Mouse (Mus musculus) E14TG2a.4 (cell line): ENCODE data around the gene Ckap2l.

Experiments
- H3K27me3 ChIP-seq: 2 replicates; pipeline ENCODE4 v1.6.1; 2014; ENCODE audit warnings: low read length, control low read depth; ENCODE audit not compliant: insufficient read depth
- H3K36me3 ChIP-seq: 2 replicates; pipeline ENCODE4 v1.6.1; 2014; ENCODE audit warnings: low read length, control low read depth; ENCODE audit not compliant: insufficient read depth
- H3K4me1 ChIP-seq: replicated peaks from 2 replicates; pipeline ENCODE4 v1.6.1; 2014; ENCODE audit warnings: low read depth, low read length, control low read depth
- H3K4me3 ChIP-seq: replicated peaks from 2 replicates; pipeline ENCODE4 v1.5.1; 2014; ENCODE audit warnings: mild to moderate bottlenecking, low read length
- H3K9me3 ChIP-seq: 2 replicates; pipeline ENCODE4 v1.6.1; 2014; ENCODE audit warnings: low read length, control low read depth
- CTCF ChIP-seq: conservative IDR thresholded peaks from 2 replicates; pipeline ENCODE4 v1.5.1; 2014; ENCODE audit warnings: low read length
- NANOG ChIP-seq: IDR thresholded peaks from 2 replicates; pipeline ENCODE4 v1.6.1; 2014; ENCODE audit warnings: borderline replicate concordance, low read length, mixed read lengths
- POU5F1 ChIP-seq: IDR thresholded peaks from 2 replicates; pipeline ENCODE4 v1.6.1; 2014; ENCODE audit warnings: low read length, borderline replicate concordance

The Ckap2l gene

DNA sequence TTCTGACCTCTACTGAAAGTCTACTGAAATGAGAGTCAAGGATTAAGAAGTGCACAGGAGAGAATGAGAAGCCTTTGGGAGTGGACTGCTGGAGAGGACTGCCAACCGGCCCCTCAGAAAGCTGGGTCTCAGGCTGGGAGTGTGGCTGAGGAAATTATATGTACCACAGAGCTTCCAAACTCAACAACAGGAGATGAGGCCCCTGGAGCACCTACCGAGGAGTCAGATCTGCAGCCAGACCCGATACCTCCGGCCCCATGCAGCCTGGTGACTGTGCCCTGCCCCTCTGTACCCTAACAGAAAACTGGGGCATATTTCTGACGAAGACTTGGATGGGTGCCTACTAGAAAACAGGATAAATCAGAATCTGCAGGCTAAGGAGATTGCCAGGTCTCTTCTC is 23.2 kb downstream of the Ckap2l start:
- H3K4me3 ChIP-seq, result no peak overlapping the region
- TF ChIP-seq NANOG (no peak), POU5F1 (no peak), CTCF (no peak)
- H3K36me3 ChIP-seq, result peaks cover 81% of the 10 kb centered on the region
- no peaks in the 10 kb centered on the region for H3K27me3 ChIP-seq
- H3K9me3 ChIP-seq, result no peaks in the 10 kb centered on the region
- H3K4me1 ChIP-seq, result 0 out of 2 replicates have a peak, but pooled peaks cover 3% of the 10 kb centered on the region

- 0 out of 2 replicates have a peak, but pooled peaks cover 3% of the 10 kb centered on the region for H3K4me1 ChIP-seq
- H3K9me3 ChIP-seq, result no peaks in the 10 kb centered on the region; the same call in 1 of the 2 replicates
- peaks cover 82% of the 10 kb centered on the region for H3K36me3 ChIP-seq
- TF ChIP-seq NANOG (no peak), POU5F1 (no peak), CTCF (no peak)
- no peaks in the 10 kb centered on the region for H3K27me3 ChIP-seq
- no peak overlapping the region for H3K4me3 ChIP-seq
These were observed 26.4 kb downstream of the Ckap2l start for GRCm38 (mm10) chr2:129270621-129271020.

DNA sequence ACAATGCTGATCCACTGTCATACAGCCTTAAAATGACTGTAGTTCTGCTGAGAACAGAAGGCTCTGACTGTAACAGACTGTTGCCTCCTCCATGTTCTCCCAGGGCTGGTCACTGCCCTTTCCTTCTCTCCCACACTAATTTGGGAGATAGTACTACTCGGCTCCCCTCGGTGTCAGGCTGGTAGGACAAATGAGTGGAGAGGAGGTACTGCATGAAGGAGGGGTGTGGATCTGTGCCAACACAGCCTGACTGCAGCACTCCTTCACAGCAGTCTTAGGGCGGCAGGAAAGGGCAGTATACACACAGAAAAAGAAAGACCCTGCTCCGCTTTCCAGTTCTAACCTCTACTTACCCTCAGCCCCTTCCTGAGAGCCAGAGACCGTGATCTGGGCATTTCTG is 27.0 kb downstream of the Ckap2l start:
- Histone ChIP-seq H3K4me3 (no peak overlapping the region), H3K9me3 (no peaks in the 10 kb centered on the region; the same call in 1 of the 2 replicates), H3K36me3 (peaks cover 76% of the 10 kb centered on the region), H3K27me3 (no peaks in the 10 kb centered on the region), H3K4me1 (0 out of 2 replicates have a peak, but pooled peaks cover 3% of the 10 kb centered on the region)
- no peak for TF ChIP-seq CTCF
- TF ChIP-seq NANOG, result no peak
- no peak for TF ChIP-seq POU5F1

- no peaks in the 10 kb centered on the region for H3K27me3 ChIP-seq
These were observed 27.8 kb downstream of the Ckap2l start for GRCm38 (mm10) chr2:129269161-129269643.

DNA sequence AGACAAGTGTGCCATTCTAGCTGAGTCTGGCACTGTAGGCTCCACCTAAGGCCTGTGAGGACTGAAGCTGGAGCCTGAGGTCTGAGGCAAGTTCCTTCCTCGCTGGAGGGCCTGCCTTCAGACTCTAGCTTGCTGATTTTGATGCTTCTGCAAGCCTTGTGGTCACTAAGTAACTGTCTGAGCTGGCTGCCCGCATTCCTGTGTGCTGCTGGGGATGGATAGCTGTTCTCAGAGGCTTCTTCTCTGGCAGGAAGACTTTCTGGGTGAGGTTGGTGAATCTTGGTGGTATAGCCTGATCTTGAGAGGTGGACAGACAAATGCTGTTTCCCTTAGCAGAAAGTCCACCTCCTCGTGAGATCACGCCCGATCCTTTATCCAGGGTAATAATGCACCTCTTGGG is 29.3 kb downstream of the Ckap2l start:
- Histone ChIP-seq H3K9me3 (no peaks in the 10 kb centered on the region; the same call in 1 of the 2 replicates), H3K4me3 (no peak overlapping the region), H3K27me3 (no peaks in the 10 kb centered on the region), H3K36me3 (peaks cover 55% of the 10 kb centered on the region), H3K4me1 (0 out of 2 replicates have a peak, but pooled peaks cover 3% of the 10 kb centered on the region)
- TF ChIP-seq POU5F1 (no peak), CTCF (no peak), NANOG (no peak)

More at GRCm38 (mm10) chr2:129269161-129269643, 27.8 kb downstream of the Ckap2l start:
- H3K36me3 ChIP-seq, result peaks cover 68% of the 10 kb centered on the region
- H3K4me1 ChIP-seq, result 0 out of 2 replicates have a peak, but pooled peaks cover 3% of the 10 kb centered on the region
- no peak overlapping the region for H3K4me3 ChIP-seq
- H3K9me3 ChIP-seq, result no peaks in the 10 kb centered on the region; the same call in 1 of the 2 replicates
- TF ChIP-seq NANOG (peak; percentile 83; the same call in 1 of the 2 replicates), CTCF (no peak)

GRCm38 (mm10) chr2:129265316-129265715 is 31.7 kb downstream of the Ckap2l start:
- H3K4me3 ChIP-seq, result no peak overlapping the region
- H3K4me1 ChIP-seq, result peaks cover 3% of the 10 kb centered on the region; the same call in 1 of the 2 replicates
- H3K36me3 ChIP-seq, result peaks cover 34% of the 10 kb centered on the region
- no peaks in the 10 kb centered on the region; the same call in 1 of the 2 replicates for H3K9me3 ChIP-seq
- TF ChIP-seq CTCF, result no peak
- no peak for TF ChIP-seq NANOG
- TF ChIP-seq POU5F1, result no peak
- H3K27me3 ChIP-seq, result no peaks in the 10 kb centered on the region

DNA sequence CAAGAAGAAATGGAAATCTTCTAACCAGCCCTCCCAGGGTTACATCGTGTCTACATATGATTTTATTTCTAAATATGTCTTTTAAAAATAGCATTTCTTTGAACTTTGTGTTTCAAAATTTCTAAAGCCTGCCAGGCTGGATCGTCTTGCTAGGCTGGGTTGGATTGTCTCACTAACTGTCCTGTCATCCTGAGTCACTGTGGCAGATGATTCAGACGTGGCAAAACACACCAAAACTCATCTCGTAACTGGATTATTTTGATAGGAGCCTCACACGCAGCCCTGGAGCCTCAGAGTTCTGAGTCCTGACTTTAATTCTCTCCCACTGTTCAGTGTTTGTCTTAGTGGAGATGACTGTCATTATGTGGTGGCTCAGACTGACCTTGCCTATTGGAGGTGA is 33.9 kb downstream of the Ckap2l start:
- no peaks in the 10 kb centered on the region; the same call in 1 of the 2 replicates for H3K9me3 ChIP-seq

DNA sequence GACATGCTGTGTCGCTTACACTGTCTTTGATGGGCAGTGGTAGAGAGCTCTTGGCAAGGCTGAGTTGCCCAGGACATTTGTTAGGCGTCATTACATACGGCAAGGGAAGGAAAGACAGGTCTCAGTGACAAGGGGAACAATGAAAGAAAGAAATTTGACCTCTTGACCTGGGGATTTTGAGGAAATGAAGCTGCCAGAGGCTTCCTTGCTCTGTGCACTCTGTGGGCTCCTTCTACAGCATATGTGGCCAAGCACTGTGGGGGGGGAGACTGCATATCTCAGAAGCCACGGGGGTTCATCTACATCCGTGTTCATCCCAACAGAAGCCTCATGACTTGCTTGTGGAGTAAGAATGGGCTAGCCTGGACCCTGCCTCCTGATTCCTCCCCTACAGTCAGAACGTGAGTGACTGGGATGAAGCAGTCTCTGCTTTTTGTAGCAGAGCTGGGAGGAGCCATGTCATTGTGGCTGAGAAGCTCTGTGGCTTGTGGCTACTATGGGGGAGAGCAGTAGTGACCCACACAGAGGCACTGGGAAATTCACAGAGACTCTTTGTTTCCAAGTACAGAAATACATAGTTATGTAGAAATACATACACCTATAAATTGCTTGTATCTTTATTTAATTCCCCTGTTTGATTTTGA is 35.7 kb downstream of the Ckap2l start:
- TF ChIP-seq POU5F1, result no peak
- no peak for TF ChIP-seq NANOG
- no peak for TF ChIP-seq CTCF
- Histone ChIP-seq H3K27me3 (no peaks in the 10 kb centered on the region), H3K4me3 (no peak overlapping the region)

More for the DNA sequence above, 33.9 kb downstream of the Ckap2l start:
- H3K27me3 ChIP-seq, result no peaks in the 10 kb centered on the region
- TF ChIP-seq POU5F1, result no peak
- no peak for TF ChIP-seq CTCF
- TF ChIP-seq NANOG, result no peak
- H3K4me1 ChIP-seq, result peaks cover 6% of the 10 kb centered on the region
- H3K4me3 ChIP-seq, result no peak overlapping the region
- H3K36me3 ChIP-seq, result peaks cover 12% of the 10 kb centered on the region

More for the DNA sequence above, 35.7 kb downstream of the Ckap2l start:
- Histone ChIP-seq H3K4me1 (peaks cover 13% of the 10 kb centered on the region), H3K9me3 (no peaks in the 10 kb centered on the region; the same call in 1 of the 2 replicates), H3K36me3 (no peaks in the 10 kb centered on the region)
